Mouse (Mus musculus) intestine, embryonic 16.5 days (tissue): ENCODE measurements around the gene Mmp23. TPM values are rescaled to one million over a fixed set of nuclear protein-coding genes. Genes with fewer than 3 reads are reported as not detected.

Experiments
- ATAC-seq: fragments of 200-750 bp; cut with Nextera tagmentation; 2 replicates; pipeline ENCODE4 v1.8.0; 2017; ENCODE audit warnings: moderate TSS enrichment, moderate library complexity
- H3K27ac ChIP-seq: fragments of 300-500 bp; sonication (generic); 2 replicates; pipeline ENCODE4 v1.5.1; 2014; ENCODE audit warnings: mild to moderate bottlenecking, low read length
- H3K27me3 ChIP-seq: fragments of 300-500 bp; sonication (generic); replicated peaks from 2 replicates; pipeline ENCODE4 v1.6.1; 2014; ENCODE audit warnings: low read length, control low read depth, mixed read lengths; ENCODE audit not compliant: control insufficient read depth, insufficient read depth
- H3K36me3 ChIP-seq: fragments of 300-500 bp; sonication (generic); 2 replicates; pipeline ENCODE4 v1.6.1; 2014; ENCODE audit warnings: low read length, control low read depth; ENCODE audit not compliant: control insufficient read depth, insufficient read depth
- H3K4me1 ChIP-seq: fragments of 300-500 bp; sonication (generic); 2 replicates; pipeline ENCODE4 v1.6.1; 2014; ENCODE audit warnings: low read length, control low read depth, mixed read lengths; ENCODE audit not compliant: control insufficient read depth, insufficient read depth
- H3K4me2 ChIP-seq: fragments of 300-500 bp; sonication (generic); 2 replicates; pipeline ENCODE4 v1.6.1; 2014; ENCODE audit warnings: low read depth, low read length, control low read depth
- H3K4me3 ChIP-seq: fragments of 300-500 bp; sonication (generic); 2 replicates; pipeline ENCODE4 v1.5.1; 2014; ENCODE audit warnings: mild to moderate bottlenecking, low read length
- H3K9ac ChIP-seq: fragments of 300-500 bp; sonication (generic); 2 replicates; pipeline ENCODE4 v1.6.1; 2014; ENCODE audit warnings: low read depth, low read length
- H3K9me3 ChIP-seq: fragments of 300-500 bp; sonication (generic); 2 replicates; pipeline ENCODE4 v1.6.1; 2016; ENCODE audit warnings: low read length, control low read depth; ENCODE audit not compliant: control insufficient read depth
- WGBS: fragments of 180-500 bp; shearing (Covaris S2); extraction: QIAGEN DNeasy Blood & Tissue Kit; methylation state at CpG from one replicate; pipeline ENCODE4 v1.1.7; 2014; 5-methylcytosine and 5-hydroxymethylcytosine counted together
- polyA plus RNA-seq: library from polyadenylated mRNA; unstranded; fragments of >200 nt; fragmentation: Nextera tagmentation; extraction: Ambion mirVana; gene quantifications from 2 replicates; pipeline ENCODE4 v1.2.1, GENCODE M21; 2015

Mmp23 gene
- polyA plus RNA-seq, 1 experiment from 2014 or later = 41.3 TPM

DNA sequence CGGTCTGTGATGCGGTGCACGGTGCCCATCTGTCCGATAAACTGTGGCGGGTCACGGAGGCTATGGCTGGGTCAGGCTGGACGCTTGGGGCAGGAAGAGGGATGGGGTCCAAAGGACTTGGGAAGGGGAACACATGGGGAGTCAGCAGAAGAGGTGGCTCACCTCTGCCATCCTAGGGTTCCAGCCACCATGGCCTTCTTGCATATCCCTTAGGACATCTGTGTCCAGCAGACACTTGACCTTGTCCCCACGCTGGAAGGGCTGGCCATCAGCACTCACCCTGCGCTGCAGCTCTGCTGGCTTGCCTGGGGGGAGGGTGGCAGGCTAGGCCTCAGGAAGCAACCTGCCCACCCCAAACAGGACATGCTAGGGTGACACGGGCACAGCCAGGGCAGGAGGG, 5.8 kb upstream of the Mmp23 start:
- H3K4me2 ChIP-seq = no peak overlapping the region
- H3K36me3 ChIP-seq = peaks cover 7% of the 10 kb centered on the region; the same call in 1 of the 2 replicates
- H3K27me3 ChIP-seq = no peaks in the 10 kb centered on the region
- peaks cover 19% of the 10 kb centered on the region for H3K4me1 ChIP-seq
- no peak overlapping the region for H3K9ac ChIP-seq
- ATAC-seq = no peak
- H3K27ac ChIP-seq = no peak overlapping the region
- WGBS = 90% methylated on average over 10 of the region's 10 CpGs
- H3K9me3 ChIP-seq = no peaks in the 10 kb centered on the region
- no peak overlapping the region for H3K4me3 ChIP-seq

DNA sequence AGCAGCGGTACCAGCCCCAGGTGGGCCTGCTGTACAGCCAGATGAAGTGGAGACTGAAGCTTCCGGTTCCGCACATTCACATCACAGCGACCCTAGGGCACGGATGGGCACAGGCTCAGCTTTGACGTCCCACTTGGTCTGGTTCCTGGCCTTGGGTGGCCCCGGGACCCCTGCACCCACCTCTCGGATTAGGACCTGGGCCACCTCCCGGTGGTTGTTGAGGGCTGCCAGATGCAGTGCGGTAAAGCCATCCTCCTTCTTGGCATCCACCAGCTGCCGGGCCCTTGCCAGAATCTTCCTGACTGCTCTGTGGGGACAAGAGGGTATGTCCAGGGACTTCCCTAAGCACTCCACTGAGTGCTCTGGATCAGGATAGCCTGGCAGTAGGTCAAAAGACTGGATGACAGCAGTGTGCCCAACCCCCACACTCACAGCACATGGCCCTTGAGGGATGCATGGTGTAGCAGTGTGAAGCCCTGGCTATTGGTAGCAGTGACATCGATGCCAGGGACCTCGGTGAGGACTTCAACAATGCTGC, 3.1 kb upstream of the Mmp23 start:
- Histone ChIP-seq H3K4me3 (no peak overlapping the region), H3K9me3 (no peaks in the 10 kb centered on the region), H3K9ac (no peak overlapping the region), H3K4me2 (no peak overlapping the region), H3K36me3 (peaks cover 7% of the 10 kb centered on the region; the same call in 1 of the 2 replicates), H3K4me1 (peaks cover 43% of the 10 kb centered on the region), H3K27ac (no peak overlapping the region), H3K27me3 (no peaks in the 10 kb centered on the region; the same call in 1 of the 2 replicates)
- ATAC-seq = no peak
- WGBS = 94% methylated on average over 13 of the region's 13 CpGs

DNA sequence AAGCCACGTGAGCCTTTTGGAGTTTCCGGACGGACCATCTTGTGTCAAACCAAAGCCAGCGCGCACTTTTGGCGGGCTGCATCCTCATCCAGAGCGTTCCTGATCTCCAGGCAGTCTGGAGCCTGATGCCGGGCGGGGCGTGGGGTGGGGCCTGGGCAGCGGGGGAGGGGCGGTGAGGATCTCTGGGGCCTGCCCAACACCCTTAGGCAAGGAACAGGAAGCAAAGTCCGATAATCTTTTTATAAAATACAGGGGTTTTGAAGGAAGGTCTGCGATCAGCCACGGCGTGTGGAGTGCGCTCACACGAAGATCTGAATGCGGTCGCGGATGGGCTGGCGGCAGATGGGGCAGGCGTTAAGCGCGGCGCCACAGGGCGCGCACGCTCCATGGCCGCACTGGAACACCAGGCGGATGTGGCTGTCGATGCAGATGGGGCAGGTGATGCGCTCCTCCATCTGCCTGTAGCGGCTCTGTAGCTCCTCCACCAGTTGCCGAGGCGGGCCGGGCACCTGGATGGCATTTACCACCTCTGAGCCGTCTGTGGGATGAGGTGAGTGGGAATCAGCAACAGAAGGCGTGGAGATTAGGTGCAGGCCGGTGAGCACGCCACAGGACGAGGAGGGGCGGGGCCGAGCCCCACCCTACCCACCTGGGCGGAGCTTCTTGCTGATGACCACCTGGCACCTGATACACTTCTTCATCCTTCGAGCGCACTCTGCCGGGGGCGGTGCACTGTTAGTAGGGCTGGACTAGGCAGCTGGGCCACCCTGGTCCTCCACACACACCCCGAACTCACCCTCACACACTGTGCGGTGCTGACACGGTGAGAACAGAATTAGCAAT, 1.5 kb upstream of the Mmp23 start:
- peak overlapping the region; percentile 47 for H3K27ac ChIP-seq
- H3K4me1 ChIP-seq = peaks cover 43% of the 10 kb centered on the region
- H3K36me3 ChIP-seq = peaks cover 15% of the 10 kb centered on the region
- H3K9ac ChIP-seq = peak overlapping the region; percentile 73
- H3K9me3 ChIP-seq = no peaks in the 10 kb centered on the region
- H3K4me3 ChIP-seq = peak overlapping the region; percentile 49
- 2% methylated on average over 52 of the region's 52 CpGs for WGBS
- H3K4me2 ChIP-seq = peak overlapping the region; percentile 73
- peak; percentile 79 for ATAC-seq
- H3K27me3 ChIP-seq = no peaks in the 10 kb centered on the region; the same call in 1 of the 2 replicates

DNA sequence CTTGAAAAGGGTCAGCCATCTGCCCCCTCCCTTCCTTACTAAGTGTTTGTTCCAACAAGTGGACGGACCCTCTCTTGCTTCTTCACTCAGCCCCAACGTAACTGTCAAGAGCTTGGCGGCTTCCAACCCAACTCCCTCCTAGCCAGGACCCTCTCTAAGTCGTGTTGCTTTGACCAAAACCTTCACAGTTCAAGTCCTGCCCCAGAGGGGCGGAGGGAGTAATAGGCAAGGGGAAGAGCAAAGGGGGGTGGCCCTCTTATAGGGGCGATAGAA, 935 bp upstream of the Mmp23 start:
- peak overlapping the region; percentile 49 for H3K4me3 ChIP-seq
- H3K36me3 ChIP-seq = peaks cover 18% of the 10 kb centered on the region
- H3K9me3 ChIP-seq = no peaks in the 10 kb centered on the region
- peak overlapping the region; percentile 73 for H3K4me2 ChIP-seq
- H3K27me3 ChIP-seq = no peaks in the 10 kb centered on the region; the same call in 1 of the 2 replicates
- peaks cover 43% of the 10 kb centered on the region for H3K4me1 ChIP-seq
- 5% methylated on average over 6 of the region's 6 CpGs for WGBS
- H3K9ac ChIP-seq = peak overlapping the region; percentile 73
- ATAC-seq = peak; percentile 1; the same call in 1 of the 2 replicates
- H3K27ac ChIP-seq = peak overlapping the region; percentile 21; the same call in 1 of the 2 replicates

DNA sequence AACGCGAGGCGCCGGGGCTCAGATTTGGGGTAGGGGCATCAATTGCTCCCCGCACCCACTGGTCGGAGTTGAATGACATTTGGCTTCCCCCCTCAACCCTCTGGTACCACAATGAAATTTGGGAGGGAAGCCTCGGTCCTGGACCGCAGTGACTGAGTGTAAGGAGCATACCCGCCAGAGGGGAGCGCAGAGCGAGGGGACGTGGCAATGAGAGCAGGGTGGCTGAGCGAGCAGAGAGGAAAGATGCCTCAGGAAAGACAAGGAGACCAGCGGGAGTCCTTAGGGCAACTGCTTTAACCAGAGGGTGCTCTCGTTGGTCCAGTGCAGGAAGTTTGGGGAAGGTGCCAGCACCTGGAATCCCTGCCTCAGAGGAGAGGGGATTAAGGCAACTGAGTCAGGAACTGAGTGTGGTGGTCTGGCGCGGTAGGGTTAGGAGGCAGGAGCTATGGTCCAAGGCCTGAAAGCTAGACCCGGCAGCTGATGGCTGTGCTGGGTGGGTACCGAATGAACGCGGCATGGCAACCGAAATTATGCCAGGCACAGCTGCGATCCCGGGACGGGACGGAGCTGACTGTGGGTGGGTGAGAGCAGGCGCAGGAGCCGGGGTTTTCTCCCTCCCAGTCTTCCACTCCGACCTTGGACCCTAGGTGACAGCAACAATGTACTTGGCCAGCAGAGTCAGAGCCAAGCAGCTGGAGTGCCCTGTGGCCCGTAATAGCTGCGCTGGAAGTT, 433 bp upstream of the Mmp23 start:
- Histone ChIP-seq H3K36me3 (peaks cover 16% of the 10 kb centered on the region), H3K4me2 (peak overlapping the region; percentile 73), H3K27ac (peak overlapping the region; percentile 27; the same call in 1 of the 2 replicates), H3K9ac (peak overlapping the region; percentile 73), H3K9me3 (no peaks in the 10 kb centered on the region), H3K27me3 (no peaks in the 10 kb centered on the region; the same call in 1 of the 2 replicates), H3K4me3 (peak overlapping the region; percentile 49), H3K4me1 (peaks cover 43% of the 10 kb centered on the region)
- ATAC-seq = no peak
- 5% methylated on average over 31 of the region's 31 CpGs for WGBS

DNA sequence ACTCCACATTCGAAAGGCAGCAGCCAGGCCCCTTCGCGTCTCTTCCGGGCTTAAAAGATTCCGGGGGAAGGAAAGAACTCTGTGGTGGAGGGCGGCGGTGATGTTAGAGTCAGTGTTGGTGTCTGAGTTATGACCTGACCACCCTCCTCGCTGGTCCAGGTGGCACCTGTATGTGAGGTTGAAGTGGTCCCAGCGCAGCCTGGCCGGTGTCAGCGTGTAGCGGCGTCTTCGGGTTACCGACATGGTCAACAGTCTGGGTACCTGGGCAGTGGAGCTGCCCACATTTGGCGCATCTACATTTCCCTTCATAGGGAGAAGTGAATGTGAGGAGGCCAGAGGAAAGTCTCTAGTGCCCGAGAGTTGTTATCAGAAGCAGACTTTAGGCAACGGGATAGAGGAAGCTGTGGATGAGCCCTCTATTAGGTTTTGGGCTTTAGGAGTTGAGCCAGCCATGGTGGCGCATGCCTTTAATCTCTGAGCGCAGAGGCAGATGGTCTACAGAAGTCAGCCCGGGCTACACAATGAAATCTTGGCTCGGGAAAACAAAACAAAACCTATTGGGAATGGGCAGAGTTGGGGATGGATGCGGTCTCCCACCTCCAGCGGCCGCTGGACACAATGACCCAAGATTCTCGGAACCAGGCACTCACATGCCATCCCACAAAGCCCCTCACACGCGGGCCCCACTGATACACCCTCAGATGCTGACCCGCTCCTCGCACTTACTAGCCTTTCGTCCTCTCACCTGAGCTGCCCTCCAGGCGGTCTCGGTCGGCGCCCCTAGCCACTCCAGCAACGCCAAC, 700 bp downstream of the Mmp23 start:
- no peak for ATAC-seq
- Histone ChIP-seq H3K27me3 (no peaks in the 10 kb centered on the region; the same call in 1 of the 2 replicates), H3K9me3 (no peaks in the 10 kb centered on the region), H3K4me1 (peaks cover 43% of the 10 kb centered on the region), H3K4me2 (peak overlapping the region; percentile 73), H3K4me3 (peak overlapping the region; percentile 49), H3K36me3 (peaks cover 18% of the 10 kb centered on the region), H3K9ac (peak overlapping the region; percentile 73), H3K27ac (peak overlapping the region; percentile 82)
- 27% methylated on average over 36 of the region's 36 CpGs for WGBS

DNA sequence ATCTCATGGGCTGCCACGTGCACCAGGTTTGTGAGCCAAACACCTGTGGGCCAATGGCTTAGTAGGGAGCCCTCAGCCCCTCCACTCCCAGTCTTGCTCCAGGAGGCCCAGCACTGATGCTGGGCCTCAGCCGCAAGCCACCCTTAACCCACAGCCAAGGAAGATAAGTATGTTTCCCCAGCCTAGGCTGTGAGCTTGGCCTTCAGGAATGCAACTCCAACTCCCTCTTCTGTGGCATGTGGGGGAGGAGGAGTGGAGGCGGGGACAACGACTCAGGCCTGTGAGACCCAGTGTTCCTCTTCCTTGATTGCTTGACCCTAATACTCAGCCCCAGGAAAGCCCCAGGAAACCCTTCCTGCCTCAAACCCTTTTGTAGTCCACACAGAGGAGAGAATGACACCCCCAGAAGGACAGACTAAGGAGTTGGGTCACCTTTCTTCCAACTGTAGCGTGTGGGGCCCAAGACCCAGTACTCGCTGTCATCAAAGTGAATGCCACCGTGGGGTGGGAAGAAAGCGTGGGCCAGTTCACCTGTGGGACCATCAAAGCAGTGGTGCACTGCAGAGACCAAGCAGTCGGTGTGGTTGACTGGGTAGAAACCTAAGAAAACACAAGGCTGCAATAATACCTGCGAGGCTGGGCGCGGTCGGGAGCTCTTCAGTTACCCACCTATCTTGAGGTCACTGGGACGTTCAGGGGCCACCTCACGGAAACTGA, 1.5 kb downstream of the Mmp23 start:
- Histone ChIP-seq H3K4me2 (peak overlapping the region; percentile 73), H3K9me3 (no peaks in the 10 kb centered on the region), H3K4me3 (peak overlapping the region; percentile 49), H3K4me1 (peaks cover 43% of the 10 kb centered on the region), H3K36me3 (peaks cover 20% of the 10 kb centered on the region), H3K9ac (peak overlapping the region; percentile 73), H3K27ac (peak overlapping the region; percentile 82), H3K27me3 (no peaks in the 10 kb centered on the region; the same call in 1 of the 2 replicates)
- ATAC-seq = peak; percentile 60
- 50% methylated on average over 15 of the region's 15 CpGs for WGBS

DNA sequence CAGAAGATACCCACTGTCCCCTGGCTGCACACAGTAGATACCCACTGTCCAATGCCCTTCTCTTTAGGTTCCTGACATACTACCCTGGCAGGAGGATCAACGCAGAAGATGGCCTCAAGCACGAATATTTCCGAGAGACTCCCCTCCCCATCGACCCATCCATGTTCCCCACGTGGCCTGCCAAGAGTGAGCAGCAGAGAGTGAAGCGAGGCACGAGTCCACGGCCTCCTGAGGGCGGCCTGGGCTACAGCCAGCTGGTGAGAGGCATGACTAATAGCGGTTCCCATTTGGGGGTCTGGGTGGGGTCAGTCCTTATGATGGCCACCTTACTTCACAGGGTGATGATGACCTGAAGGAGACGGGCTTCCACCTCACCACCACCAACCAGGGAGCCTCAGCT, 3.8 kb downstream of the Mmp23 start:
- Histone ChIP-seq H3K4me2 (no peak overlapping the region), H3K36me3 (peaks cover 20% of the 10 kb centered on the region), H3K27ac (no peak overlapping the region), H3K4me3 (no peak overlapping the region), H3K27me3 (no peaks in the 10 kb centered on the region; the same call in 1 of the 2 replicates), H3K4me1 (peaks cover 34% of the 10 kb centered on the region), H3K9ac (no peak overlapping the region), H3K9me3 (no peaks in the 10 kb centered on the region)
- no peak for ATAC-seq
- WGBS = 91% methylated on average over 11 of the region's 11 CpGs
